Mouse (Mus musculus) embryonic facial prominence, embryonic 14.5 days (tissue): ENCODE measurements around the gene Stpg3. TPM values are rescaled to one million over a fixed set of nuclear protein-coding genes. Genes with fewer than 3 reads are reported as not detected.
A peak's percentile ranks its signal among the peaks of the same experiment; 100 is the strongest.

Source experiments
- ATAC-seq: fragments of 200-750 bp; cut with Nextera tagmentation; 2 replicates; pipeline ENCODE4 v1.8.0; 2017; ENCODE audit warnings: low read depth, moderate number of reproducible peaks, moderate TSS enrichment
- DNase-seq: peaks from one replicate; pipeline ENCODE4 v3.0.0-alpha.2; 2015; ENCODE audit warnings: low spot score
- H3K27ac ChIP-seq: fragments of 300-500 bp; sonication (generic); replicated peaks from 2 replicates; pipeline ENCODE4 v1.5.1; 2014; ENCODE audit warnings: low read depth, mild to moderate bottlenecking, low read length, moderate library complexity
- H3K27me3 ChIP-seq: fragments of 300-500 bp; sonication (generic); replicated peaks from 2 replicates; pipeline ENCODE4 v1.6.1; 2014; ENCODE audit warnings: low read length; ENCODE audit not compliant: control insufficient read depth, insufficient read depth
- H3K36me3 ChIP-seq: fragments of 300-500 bp; sonication (generic); 2 replicates; pipeline ENCODE4 v1.6.1; 2014; ENCODE audit warnings: low read length, mixed read lengths; ENCODE audit not compliant: control insufficient read depth, insufficient read depth
- H3K4me1 ChIP-seq: fragments of 300-500 bp; sonication (generic); 2 replicates; pipeline ENCODE4 v1.6.1; 2014; ENCODE audit warnings: antibody characterized with exemption, low read length; ENCODE audit not compliant: control insufficient read depth, insufficient read depth
- H3K4me2 ChIP-seq: fragments of 300-500 bp; sonication (generic); 2 replicates; pipeline ENCODE4 v1.6.1; 2014; ENCODE audit warnings: low read depth, mild to moderate bottlenecking, low read length, moderate library complexity, mixed read lengths
- H3K4me3 ChIP-seq: fragments of 300-500 bp; sonication (generic); 2 replicates; pipeline ENCODE4 v1.5.1; 2014; ENCODE audit warnings: low read depth, mild to moderate bottlenecking, low read length
- H3K9ac ChIP-seq: fragments of 300-500 bp; sonication (generic); 2 replicates; pipeline ENCODE4 v1.6.1; 2014; ENCODE audit warnings: low read depth, mild to moderate bottlenecking, low read length, moderate library complexity, mixed read lengths
- H3K9me3 ChIP-seq: fragments of 300-500 bp; sonication (generic); 2 replicates; pipeline ENCODE4 v1.6.1; 2016; ENCODE audit warnings: low read length; ENCODE audit not compliant: control insufficient read depth
- WGBS: fragments of 180-500 bp; shearing (Covaris S2); extraction: QIAGEN DNeasy Blood & Tissue Kit; methylation state at CpG from one replicate; pipeline ENCODE4 v1.1.7; 2014; 5-methylcytosine and 5-hydroxymethylcytosine counted together
- polyA plus RNA-seq: library from polyadenylated mRNA; unstranded; fragments of >200 nt; fragmentation: Nextera tagmentation; extraction: Ambion mirVana; gene quantifications from 2 replicates; pipeline ENCODE4 v1.2.1, GENCODE M21; 2014

Stpg3 gene
- polyA plus RNA-seq, 1 experiment from 2014 or later = not detected

- Histone ChIP-seq H3K27ac (peak overlapping the region; percentile 42), H3K4me2 (peak overlapping the region; percentile 96), H3K9ac (peak overlapping the region; percentile 34; the same call in 1 of the 2 replicates), H3K9me3 (no peaks in the 10 kb centered on the region), H3K36me3 (no peaks in the 10 kb centered on the region), H3K4me3 (peak overlapping the region; percentile 59), H3K27me3 (peaks cover 13% of the 10 kb centered on the region), H3K4me1 (peaks cover 15% of the 10 kb centered on the region)
- DNase-seq (no peak), ATAC-seq (peak; percentile 4; the same call in 1 of the 2 replicates)
- 53% methylated on average over 8 of the region's 8 CpGs for WGBS
These were observed 25.9 kb upstream of the Stpg3 start for GRCm38 (mm10) chr2:25240310-25240709.

- H3K36me3 ChIP-seq = no peaks in the 10 kb centered on the region
- ATAC-seq (no peak), DNase-seq (no peak)
- no peaks in the 10 kb centered on the region for H3K9me3 ChIP-seq
- H3K27me3 ChIP-seq = peaks cover 13% of the 10 kb centered on the region
- no peak overlapping the region for H3K27ac ChIP-seq
- H3K9ac ChIP-seq = no peak overlapping the region
- H3K4me3 ChIP-seq = no peak overlapping the region
- no peak overlapping the region for H3K4me2 ChIP-seq
- H3K4me1 ChIP-seq = peaks cover 15% of the 10 kb centered on the region
- 68% methylated on average over 3 of the region's 3 CpGs for WGBS
These were observed 25.3 kb upstream of the Stpg3 start for GRCm38 (mm10) chr2:25239766-25240165.

GRCm38 (mm10) chr2:25238106-25238505 lies 23.7 kb upstream of the Stpg3 start:
- DNase-seq = no peak
- peaks cover 15% of the 10 kb centered on the region for H3K4me1 ChIP-seq
- H3K27ac ChIP-seq = no peak overlapping the region
- H3K27me3 ChIP-seq = peaks cover 13% of the 10 kb centered on the region
- ATAC-seq = no peak
- H3K9me3 ChIP-seq = no peaks in the 10 kb centered on the region
- H3K4me3 ChIP-seq = no peak overlapping the region
- H3K9ac ChIP-seq = no peak overlapping the region
- H3K36me3 ChIP-seq = no peaks in the 10 kb centered on the region
- H3K4me2 ChIP-seq = no peak overlapping the region

- Histone ChIP-seq H3K4me1 (peaks cover 15% of the 10 kb centered on the region), H3K9ac (no peak overlapping the region), H3K27me3 (peaks cover 10% of the 10 kb centered on the region), H3K9me3 (no peaks in the 10 kb centered on the region), H3K27ac (no peak overlapping the region), H3K4me3 (no peak overlapping the region), H3K36me3 (no peaks in the 10 kb centered on the region), H3K4me2 (no peak overlapping the region)
- ATAC-seq (no peak), DNase-seq (no peak)
- 71% methylated on average over 4 of the region's 4 CpGs for WGBS
These were observed 23.1 kb upstream of the Stpg3 start for GRCm38 (mm10) chr2:25237522-25237921.

- Histone ChIP-seq H3K4me1 (peaks cover 12% of the 10 kb centered on the region), H3K4me3 (no peak within 1 kb of the TSS), H3K36me3 (no peaks in the 10 kb centered on the region), H3K4me2 (no peak within 1 kb of the TSS), H3K27ac (no peak within 1 kb of the TSS), H3K9ac (no peak within 1 kb of the TSS), H3K27me3 (peaks cover 5% of the 10 kb centered on the region; the same call in 1 of the 2 replicates), H3K9me3 (no peaks in the 10 kb centered on the region)
- no peak for ATAC-seq
- WGBS = 31% methylated on average over 8 of the region's 8 CpGs
- no peak for DNase-seq
These were observed 22.2 kb upstream of the Stpg3 start, which contains the start of gene Rnf224 for GRCm38 (mm10) chr2:25236614-25237013. Gene Rnf224 (minus strand): TSS chr2:25236787.

GRCm38 (mm10) chr2:25234551-25235220 lies 20.2 kb upstream of the Stpg3 start:
- no peaks in the 10 kb centered on the region for H3K36me3 ChIP-seq
- H3K27ac ChIP-seq = no peak overlapping the region
- no peak overlapping the region for H3K4me3 ChIP-seq
- no peak overlapping the region for H3K4me2 ChIP-seq
- no peaks in the 10 kb centered on the region for H3K4me1 ChIP-seq
- H3K9ac ChIP-seq = no peak overlapping the region
- ATAC-seq (no peak), DNase-seq (no peak)
- WGBS = 67% methylated on average over 5 of the region's 5 CpGs
- no peaks in the 10 kb centered on the region for H3K27me3 ChIP-seq
- no peaks in the 10 kb centered on the region for H3K9me3 ChIP-seq

GRCm38 (mm10) chr2:25234050-25234449 lies 19.6 kb upstream of the Stpg3 start, which contains the start of gene Slc34a3:
Gene Slc34a3 (minus strand): TSS chr2:25234364.
- 87% methylated on average over 3 of the region's 3 CpGs for WGBS
- ATAC-seq = no peak

GRCm38 (mm10) chr2:25233421-25233820 lies 19.0 kb upstream of the Stpg3 start:
- Histone ChIP-seq H3K36me3 (no peaks in the 10 kb centered on the region), H3K9me3 (no peaks in the 10 kb centered on the region), H3K27ac (no peak overlapping the region), H3K4me3 (no peak overlapping the region), H3K27me3 (no peaks in the 10 kb centered on the region), H3K4me1 (peaks cover 3% of the 10 kb centered on the region; the same call in 1 of the 2 replicates), H3K4me2 (no peak overlapping the region), H3K9ac (no peak overlapping the region)
- ATAC-seq (no peak), DNase-seq (no peak)
- WGBS = 74% methylated on average over 4 of the region's 4 CpGs

More at GRCm38 (mm10) chr2:25234050-25234449, 19.6 kb upstream of the Stpg3 start, which contains the start of gene Slc34a3:
- no peaks in the 10 kb centered on the region for H3K27me3 ChIP-seq
- H3K27ac ChIP-seq = no peak within 1 kb of the TSS
- H3K9ac ChIP-seq = no peak within 1 kb of the TSS
- DNase-seq = no peak
- H3K4me3 ChIP-seq = no peak within 1 kb of the TSS
- H3K9me3 ChIP-seq = no peaks in the 10 kb centered on the region
- H3K36me3 ChIP-seq = no peaks in the 10 kb centered on the region
- H3K4me2 ChIP-seq = no peak within 1 kb of the TSS
- H3K4me1 ChIP-seq = no peaks in the 10 kb centered on the region

- no peak for DNase-seq
- no peak overlapping the region for H3K4me2 ChIP-seq
- no peaks in the 10 kb centered on the region for H3K36me3 ChIP-seq
- no peak for ATAC-seq
- H3K4me3 ChIP-seq = no peak overlapping the region
- WGBS = 57% methylated on average over 12 of the region's 12 CpGs
- H3K9me3 ChIP-seq = no peaks in the 10 kb centered on the region
- no peak overlapping the region for H3K27ac ChIP-seq
- H3K4me1 ChIP-seq = peaks cover 6% of the 10 kb centered on the region
- H3K27me3 ChIP-seq = no peaks in the 10 kb centered on the region
- H3K9ac ChIP-seq = no peak overlapping the region
These were observed 16.6 kb upstream of the Stpg3 start for GRCm38 (mm10) chr2:25231038-25231437.
